Mouse (Mus musculus) embryonic facial prominence, embryonic 10.5 days (tissue): ENCODE data around the gene Hcls1. TPM values are rescaled to one million over a fixed set of nuclear protein-coding genes. Genes with fewer than 3 reads are reported as not detected.

ENCODE experiments used
- DNase-seq: peaks from one replicate; pipeline ENCODE4 v3.0.0-alpha.2; 2017; ENCODE audit warnings: low spot score
- H3K27ac ChIP-seq: fragments of 300-500 bp; sonication (generic); replicated peaks from 2 replicates; pipeline ENCODE4 v1.5.1; 2016; ENCODE audit warnings: mild to moderate bottlenecking
- H3K27me3 ChIP-seq: fragments of 300-500 bp; sonication (generic); replicated peaks from 2 replicates; pipeline ENCODE4 v1.6.1; 2016; ENCODE audit warnings: low read depth, mild to moderate bottlenecking; ENCODE audit not compliant: poor library complexity, severe bottlenecking
- H3K36me3 ChIP-seq: fragments of 300-500 bp; sonication (generic); replicated peaks from 2 replicates; pipeline ENCODE4 v1.6.1; 2016; ENCODE audit warnings: mild to moderate bottlenecking, moderate library complexity
- H3K4me1 ChIP-seq: fragments of 300-500 bp; sonication (generic); 2 replicates; pipeline ENCODE4 v1.6.1; 2016
- H3K4me3 ChIP-seq: fragments of 300-500 bp; sonication (generic); 2 replicates; pipeline ENCODE4 v1.5.1; 2016; ENCODE audit warnings: mild to moderate bottlenecking, moderate library complexity
- H3K9me3 ChIP-seq: fragments of 300-500 bp; sonication (generic); 2 replicates; pipeline ENCODE4 v1.6.1; 2016; ENCODE audit warnings: mild to moderate bottlenecking
- WGBS: fragments of 180-500 bp; shearing (Covaris S2); methylation state at CpG from one replicate; pipeline ENCODE4 v1.1.7; 2016; 5-methylcytosine and 5-hydroxymethylcytosine counted together
- polyA plus RNA-seq: library from polyadenylated mRNA; unstranded; fragments of >200 nt; fragmentation: Nextera tagmentation; extraction: Ambion mirVana; gene quantifications from 2 replicates; pipeline ENCODE4 v1.2.1, GENCODE M21; 2016

The Hcls1 gene
- polyA plus RNA-seq, 1 experiment from 2014 or later, result 3.0 TPM

DNA sequence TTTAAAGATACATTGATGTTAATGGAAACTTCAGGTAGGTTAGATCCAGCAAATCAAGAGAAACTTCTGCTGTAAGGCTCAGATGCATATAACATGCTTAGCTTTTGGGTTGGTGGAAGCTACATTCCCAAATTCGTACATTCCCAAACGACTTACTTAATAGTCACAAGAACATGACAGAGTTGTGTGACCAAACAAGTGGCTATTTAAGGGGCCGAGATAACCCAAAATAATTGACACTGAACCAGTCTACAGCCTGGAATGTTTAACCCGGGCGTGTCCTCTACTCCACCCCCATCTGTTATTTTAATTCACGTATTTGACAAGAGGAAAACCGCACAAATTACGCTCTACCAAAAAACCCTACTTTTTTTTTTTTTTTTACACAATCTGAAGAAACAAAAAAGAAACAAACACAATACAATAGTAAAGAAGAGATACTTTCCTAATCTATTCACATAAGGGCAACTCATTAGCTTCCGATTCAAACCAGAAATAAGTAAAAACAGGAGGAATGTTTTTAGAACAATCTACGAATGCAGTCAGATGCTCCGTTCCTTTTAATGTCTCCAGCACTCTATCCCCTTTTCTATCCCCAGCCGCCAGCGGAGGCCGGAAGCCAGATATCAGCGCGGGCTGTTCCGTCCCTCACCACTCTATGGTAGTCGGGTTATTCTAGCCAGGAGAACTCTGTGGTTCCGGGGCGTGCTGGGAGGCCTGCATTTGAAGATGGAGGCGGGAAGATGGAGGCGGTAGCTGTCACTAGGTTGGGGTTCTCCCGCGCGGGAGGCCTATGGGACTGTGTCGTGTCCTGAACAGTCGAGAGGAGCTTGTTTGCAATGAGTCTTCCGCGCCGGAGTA lies 76.5 kb downstream of the Hcls1 start, which contains the start of gene Polq:
TSS of gene Polq (plus strand) at position 726 of the 861 bp plus-strand sequence.
- H3K27ac ChIP-seq, result peak within 1 kb of the TSS; percentile 88
- no peaks in the 10 kb centered on the region for H3K9me3 ChIP-seq
- 7% methylated on average over 30 of the region's 30 CpGs for WGBS
- peaks cover 16% of the 10 kb centered on the region for H3K4me1 ChIP-seq
- no peaks in the 10 kb centered on the region for H3K27me3 ChIP-seq
- peak; percentile 91 for DNase-seq
- H3K4me3 ChIP-seq, result peak within 1 kb of the TSS; percentile 98
- peaks cover 24% of the 10 kb centered on the region for H3K36me3 ChIP-seq

DNA sequence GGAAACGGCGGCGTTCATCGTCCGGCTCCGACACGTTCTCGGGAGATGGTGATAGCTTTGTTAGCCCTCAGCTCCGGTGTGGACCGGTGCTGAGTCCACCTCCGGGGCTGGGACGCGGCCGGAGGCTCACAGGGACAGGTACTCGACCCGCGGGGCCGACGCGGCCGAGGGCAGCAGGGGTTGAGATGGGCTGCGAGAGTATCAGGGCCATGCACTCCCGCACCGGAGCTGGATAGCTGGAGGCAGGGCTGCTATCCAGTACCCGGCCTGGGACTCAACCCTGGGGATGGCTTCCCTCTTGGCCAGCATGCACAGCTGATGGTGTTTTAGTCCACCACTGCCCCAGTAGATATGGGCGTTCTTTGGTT lies 77.1 kb downstream of the Hcls1 start:
- whole genome bisulfite sequencing, result under 1% methylated on average over 26 of the region's 26 CpGs
- Histone ChIP-seq H3K4me1 (peaks cover 16% of the 10 kb centered on the region), H3K4me3 (peak overlapping the region; percentile 98), H3K9me3 (no peaks in the 10 kb centered on the region), H3K27ac (peak overlapping the region; percentile 88), H3K27me3 (no peaks in the 10 kb centered on the region), H3K36me3 (peaks cover 24% of the 10 kb centered on the region)
- no peak for DNase-seq

DNA sequence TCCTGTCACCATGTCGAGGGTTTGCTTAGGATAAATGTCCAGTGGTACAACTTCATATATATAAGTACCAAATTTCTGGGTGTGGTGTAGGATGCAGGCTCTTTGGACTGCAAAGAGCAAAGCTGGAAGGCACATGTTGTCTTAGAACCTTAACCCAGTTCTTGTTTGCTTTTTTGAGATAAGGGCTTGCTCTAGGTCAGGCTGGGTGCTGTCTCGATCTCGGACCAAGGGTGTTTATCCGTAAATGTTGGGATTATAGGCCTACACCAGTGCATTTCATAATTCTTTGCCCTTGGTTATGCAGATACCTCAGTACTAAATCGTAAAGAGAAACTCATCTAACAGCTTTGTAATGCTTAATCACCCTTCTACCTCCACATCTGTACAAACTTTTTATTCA lies 77.6 kb downstream of the Hcls1 start:
- H3K27ac ChIP-seq, result peak overlapping the region; percentile 88
- WGBS, result 61% methylated on average over 5 of the region's 5 CpGs
- no peak for DNase-seq

More for the DNA sequence above, 77.6 kb downstream of the Hcls1 start:
- Histone ChIP-seq H3K36me3 (peaks cover 24% of the 10 kb centered on the region), H3K4me3 (peak overlapping the region; percentile 98), H3K9me3 (no peaks in the 10 kb centered on the region), H3K27me3 (no peaks in the 10 kb centered on the region), H3K4me1 (peaks cover 16% of the 10 kb centered on the region)

Other genes with a start within 250 kb of the Hcls1 start
- 1.0 and 1.7 TPM in 2 replicates for gene Ildr1, start 241.0 kb upstream of the Hcls1 start, polyA plus RNA-seq
- 2.0 and 3.0 TPM in 2 replicates for gene Slc15a2, start 150.0 kb upstream of the Hcls1 start, polyA plus RNA-seq
- 69.2 and 74.6 TPM in 2 replicates for gene Iqcb1, start 106.6 kb upstream of the Hcls1 start, polyA plus RNA-seq
- 1.4 and 2.1 TPM in 2 replicates for gene Eaf2, start 60.0 kb upstream of the Hcls1 start, polyA plus RNA-seq
- 76.0 and 80.5 TPM in 2 replicates for gene Golgb1, start 59.8 kb upstream of the Hcls1 start, polyA plus RNA-seq
- 0.15 and 0.46 TPM in 2 replicates for gene Fbxo40, start 55.5 kb downstream of the Hcls1 start, polyA plus RNA-seq
- gene Polq, start 76.8 kb downstream of the Hcls1 start, polyA plus RNA-seq, result 11.9 and 14.3 TPM in 2 replicates